Mouse (Mus musculus): ENCODE measurements around the gene Cldn10. TPM values are rescaled to one million over a fixed set of nuclear protein-coding genes. Genes with fewer than 3 reads are reported as not detected.
A peak's percentile ranks its signal among the peaks of the same experiment; 100 is the strongest.
"Not testable (repeated sequence)": the region's sequence is repeated elsewhere in the genome, so short reads cannot be mapped to it uniquely, and the experiment has no call there.

The Cldn10 gene
- polyA plus RNA-seq, 1 experiment: 0.16 TPM

DNA sequence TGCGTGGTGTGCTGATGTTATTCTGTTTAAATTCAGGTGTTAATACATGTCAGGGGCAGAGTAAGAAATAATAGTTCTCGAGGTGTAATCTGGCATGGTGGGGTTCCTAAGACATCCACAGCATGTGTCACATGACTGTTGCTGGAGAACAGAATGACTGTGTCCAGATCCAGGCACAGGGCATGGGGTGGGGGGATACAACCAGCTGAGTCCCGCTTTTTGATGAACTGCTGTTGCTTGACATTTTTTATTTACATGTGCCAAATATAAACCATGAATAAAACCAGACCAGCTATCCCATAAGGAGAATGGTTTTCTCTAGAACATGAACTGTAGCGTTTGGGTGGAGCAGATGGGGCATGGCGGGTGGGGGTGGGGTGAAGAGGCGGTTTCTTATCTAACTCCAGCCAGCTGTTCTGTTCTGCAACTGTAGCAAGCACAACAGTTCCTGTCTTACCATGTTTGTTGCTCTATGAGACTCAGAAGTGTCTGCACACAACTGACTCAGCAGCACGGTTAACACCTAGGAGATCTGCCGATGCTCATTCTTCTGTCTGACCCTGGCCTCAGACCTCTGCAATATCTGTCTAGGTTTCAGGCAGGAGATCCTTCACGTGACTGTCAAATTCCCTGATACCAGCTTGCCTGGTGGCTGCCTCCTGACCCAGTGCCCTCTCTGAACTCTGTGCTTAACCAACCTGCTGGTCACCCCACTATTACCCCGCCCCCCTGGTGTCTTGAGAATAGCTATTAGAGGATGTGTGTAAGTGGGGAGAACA, 8.4 kb downstream of the Cldn10 start:
- Histone ChIP-seq H3K36me3 (ENCODE audit: control insufficient read depth, insufficient read depth, low read length) (no peaks in the 10 kb centered on the region), H3K4me3 (ENCODE audit: control insufficient read depth, low read depth, low read length) (no peak overlapping the region), H3K27me3 (ENCODE audit: control insufficient read depth, insufficient read depth, low read length) (no peaks in the 10 kb centered on the region), H3K27ac (ENCODE audit: control insufficient read depth, insufficient read depth, low read depth, low read length) (no peak overlapping the region), H3K4me1 (ENCODE audit: control insufficient read depth, insufficient read depth, low read length) (no peaks in the 10 kb centered on the region)
- TF ChIP-seq CTCF (IDR thresholded peaks at IDR 0.05; ENCODE audit: control insufficient read depth, insufficient read depth, insufficient replicate concordance, low read depth, low read length): no peak
- no peak for TF ChIP-seq POLR2A (IDR thresholded peaks at IDR 0.05; ENCODE audit: control insufficient read depth, low read depth, low read length)

DNA sequence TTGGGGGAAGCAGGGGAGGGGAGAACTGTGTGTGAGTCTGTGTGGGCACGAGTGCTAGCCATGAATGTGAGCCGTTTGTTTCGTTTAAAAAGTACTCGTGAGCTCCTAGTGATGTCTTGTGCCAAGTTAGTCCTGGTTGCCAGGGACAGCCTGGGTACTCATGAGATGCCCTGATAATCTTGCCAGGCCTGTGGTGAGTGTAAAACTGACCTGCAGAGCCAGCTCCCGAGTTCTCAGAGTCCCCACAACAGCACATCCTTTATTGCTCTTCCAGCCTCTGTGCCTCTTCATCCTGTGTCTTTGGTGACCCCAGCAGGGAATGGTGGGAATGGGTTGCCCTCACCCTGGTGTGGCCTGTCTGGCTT, 9.0 kb downstream of the Cldn10 start:
- H3K27ac ChIP-seq (ENCODE audit: control insufficient read depth, insufficient read depth, low read depth, low read length): no peak overlapping the region
- H3K27me3 ChIP-seq (ENCODE audit: control insufficient read depth, insufficient read depth, low read length): no peaks in the 10 kb centered on the region
- no peak overlapping the region for H3K4me3 ChIP-seq (ENCODE audit: control insufficient read depth, low read depth, low read length)
- H3K36me3 ChIP-seq (ENCODE audit: control insufficient read depth, insufficient read depth, low read length): no peaks in the 10 kb centered on the region
- H3K4me1 ChIP-seq (ENCODE audit: control insufficient read depth, insufficient read depth, low read length): no peaks in the 10 kb centered on the region
- TF ChIP-seq POLR2A (IDR thresholded peaks at IDR 0.05; ENCODE audit: control insufficient read depth, low read depth, low read length) (no peak), CTCF (IDR thresholded peaks at IDR 0.05; ENCODE audit: control insufficient read depth, insufficient read depth, insufficient replicate concordance, low read depth, low read length) (no peak)

DNA sequence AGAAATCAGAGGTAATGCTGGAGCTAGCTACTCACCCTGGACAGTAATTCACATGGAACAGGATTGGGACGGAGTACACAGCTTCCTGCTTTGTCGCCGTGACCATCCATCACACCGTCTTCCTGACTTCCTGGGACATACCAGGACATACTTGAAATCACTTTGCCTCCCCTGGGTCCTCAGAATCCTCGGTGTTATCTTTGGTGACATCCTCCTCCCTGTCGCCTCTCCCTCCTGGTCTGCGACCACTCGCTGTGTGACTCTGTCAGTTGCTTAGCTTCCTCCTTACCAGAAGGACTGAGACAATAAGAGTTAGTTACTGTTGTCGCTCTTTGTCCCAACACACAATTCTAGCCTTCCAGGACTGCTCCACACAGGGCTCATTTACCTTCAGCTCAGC, 9.6 kb downstream of the Cldn10 start:
- Histone ChIP-seq H3K4me3 (ENCODE audit: control insufficient read depth, low read depth, low read length) (no peak overlapping the region), H3K27me3 (ENCODE audit: control insufficient read depth, insufficient read depth, low read length) (no peaks in the 10 kb centered on the region)
- no peak for TF ChIP-seq POLR2A (IDR thresholded peaks at IDR 0.05; ENCODE audit: control insufficient read depth, low read depth, low read length)
- TF ChIP-seq CTCF (IDR thresholded peaks at IDR 0.05; ENCODE audit: control insufficient read depth, insufficient read depth, insufficient replicate concordance, low read depth, low read length): no peak

DNA sequence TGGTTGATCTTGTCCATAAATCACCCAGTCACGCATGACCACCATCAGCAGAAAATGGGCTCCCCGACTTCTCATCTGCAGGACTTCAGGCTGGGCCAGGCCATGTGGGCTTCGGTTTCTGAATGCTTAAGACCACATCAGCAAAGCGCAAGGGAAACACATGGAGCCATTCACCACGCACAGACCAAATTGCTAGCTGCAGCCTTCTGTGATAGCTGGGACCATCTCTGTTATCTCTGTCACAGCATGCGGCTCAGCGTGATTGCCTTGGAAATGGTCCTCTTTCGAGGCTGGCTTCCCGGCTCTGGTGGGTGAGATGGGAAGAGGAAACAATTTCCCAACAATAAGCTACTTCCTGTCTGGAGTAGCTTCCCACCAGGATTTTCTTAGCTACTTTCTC, 12.2 kb downstream of the Cldn10 start:
- H3K27ac ChIP-seq (ENCODE audit: control insufficient read depth, insufficient read depth, low read depth, low read length): no peak overlapping the region
- H3K36me3 ChIP-seq (ENCODE audit: control insufficient read depth, insufficient read depth, low read length): no peaks in the 10 kb centered on the region
- TF ChIP-seq POLR2A (IDR thresholded peaks at IDR 0.05; ENCODE audit: control insufficient read depth, low read depth, low read length): no peak
- TF ChIP-seq CTCF (IDR thresholded peaks at IDR 0.05; ENCODE audit: control insufficient read depth, insufficient read depth, insufficient replicate concordance, low read depth, low read length): no peak
- H3K4me3 ChIP-seq (ENCODE audit: control insufficient read depth, low read depth, low read length): no peak overlapping the region
- H3K4me1 ChIP-seq (ENCODE audit: control insufficient read depth, insufficient read depth, low read length): peaks cover 3% of the 10 kb centered on the region; the same call in 1 of the 2 replicates
- no peaks in the 10 kb centered on the region for H3K27me3 ChIP-seq (ENCODE audit: control insufficient read depth, insufficient read depth, low read length)

More for the DNA sequence above, 9.6 kb downstream of the Cldn10 start:
- H3K4me1 ChIP-seq (ENCODE audit: control insufficient read depth, insufficient read depth, low read length): no peaks in the 10 kb centered on the region
- no peaks in the 10 kb centered on the region for H3K36me3 ChIP-seq (ENCODE audit: control insufficient read depth, insufficient read depth, low read length)
- H3K27ac ChIP-seq (ENCODE audit: control insufficient read depth, insufficient read depth, low read depth, low read length): no peak overlapping the region

DNA sequence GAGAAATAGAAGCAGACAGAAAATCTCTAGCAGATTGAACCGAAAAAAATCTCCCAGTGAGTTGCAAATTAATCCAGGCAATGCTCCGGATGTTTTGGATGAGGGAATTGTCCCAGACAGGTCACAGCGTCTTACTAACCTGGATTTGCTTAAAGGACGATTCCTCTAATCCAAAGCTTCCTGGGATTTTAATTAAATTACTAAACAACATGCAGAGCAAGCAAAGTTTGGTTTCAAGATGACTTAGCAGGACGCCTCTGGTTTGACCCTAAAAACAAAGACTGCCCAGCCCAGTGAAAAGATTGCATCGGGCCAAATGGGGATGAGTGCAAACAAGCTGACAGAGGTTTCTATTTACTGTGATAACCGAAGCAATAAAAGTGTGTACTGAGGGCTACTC, 16.2 kb downstream of the Cldn10 start:
- Histone ChIP-seq H3K4me3 (ENCODE audit: control insufficient read depth, low read depth, low read length) (no peak overlapping the region), H3K4me1 (ENCODE audit: control insufficient read depth, insufficient read depth, low read length) (peaks cover 3% of the 10 kb centered on the region; the same call in 1 of the 2 replicates), H3K36me3 (ENCODE audit: control insufficient read depth, insufficient read depth, low read length) (no peaks in the 10 kb centered on the region), H3K27me3 (ENCODE audit: control insufficient read depth, insufficient read depth, low read length) (no peaks in the 10 kb centered on the region), H3K27ac (ENCODE audit: control insufficient read depth, insufficient read depth, low read depth, low read length) (no peak overlapping the region)
- no peak for TF ChIP-seq POLR2A (IDR thresholded peaks at IDR 0.05; ENCODE audit: control insufficient read depth, low read depth, low read length)
- no peak for TF ChIP-seq CTCF (IDR thresholded peaks at IDR 0.05; ENCODE audit: control insufficient read depth, insufficient read depth, insufficient replicate concordance, low read depth, low read length)

DNA sequence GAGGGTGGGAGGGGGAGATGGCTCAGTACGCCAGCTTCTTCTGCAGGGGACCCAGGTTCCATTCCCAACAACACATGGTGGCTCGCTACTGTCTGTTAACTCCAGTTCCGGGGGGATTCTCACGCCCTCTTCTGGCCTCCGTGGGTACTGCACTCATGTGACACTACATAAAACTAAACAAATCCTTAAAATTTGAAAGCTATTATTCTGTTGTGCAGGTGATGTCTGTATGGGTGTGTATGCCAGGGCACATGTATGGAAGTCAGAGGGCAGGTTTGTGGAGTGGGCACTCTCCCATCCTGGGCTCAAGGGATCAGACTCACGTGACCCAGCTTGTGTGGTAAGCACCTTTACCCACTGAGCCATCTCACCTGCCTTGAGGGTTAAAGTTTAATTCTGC, 16.6 kb downstream of the Cldn10 start:
- Histone ChIP-seq H3K4me1 (ENCODE audit: control insufficient read depth, insufficient read depth, low read length) (peaks cover 3% of the 10 kb centered on the region; the same call in 1 of the 2 replicates), H3K4me3 (ENCODE audit: control insufficient read depth, low read depth, low read length) (no peak overlapping the region), H3K27me3 (ENCODE audit: control insufficient read depth, insufficient read depth, low read length) (no peaks in the 10 kb centered on the region), H3K27ac (ENCODE audit: control insufficient read depth, insufficient read depth, low read depth, low read length) (no peak overlapping the region), H3K36me3 (ENCODE audit: control insufficient read depth, insufficient read depth, low read length) (no peaks in the 10 kb centered on the region)
- TF ChIP-seq CTCF (IDR thresholded peaks at IDR 0.05; ENCODE audit: control insufficient read depth, insufficient read depth, insufficient replicate concordance, low read depth, low read length): peak; percentile 70; the same call in 1 of the 2 replicates
- TF ChIP-seq POLR2A (IDR thresholded peaks at IDR 0.05; ENCODE audit: control insufficient read depth, low read depth, low read length): no peak

DNA sequence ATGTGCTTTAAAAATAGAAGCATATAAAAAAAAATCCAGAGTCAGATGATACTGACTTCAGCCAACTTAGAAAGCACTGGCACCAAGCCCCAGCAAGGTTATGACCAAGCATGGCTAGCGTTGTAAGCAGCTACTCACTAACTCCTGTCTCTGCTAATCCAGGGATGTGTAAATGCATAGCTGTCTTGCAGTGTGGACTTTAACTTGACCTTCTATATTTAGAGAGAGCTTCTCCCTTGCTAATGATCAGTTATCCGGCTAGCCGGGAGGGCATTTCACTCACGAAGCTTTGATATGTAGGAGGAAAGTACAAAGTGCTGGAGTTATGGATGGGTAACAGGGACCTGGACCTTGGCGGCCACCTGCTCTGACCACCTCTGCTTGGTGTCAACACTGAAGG, 19.9 kb downstream of the Cldn10 start:
- Histone ChIP-seq H3K27me3 (ENCODE audit: control insufficient read depth, insufficient read depth, low read length) (no peaks in the 10 kb centered on the region), H3K27ac (ENCODE audit: control insufficient read depth, insufficient read depth, low read depth, low read length) (no peak overlapping the region), H3K4me3 (ENCODE audit: control insufficient read depth, low read depth, low read length) (no peak overlapping the region), H3K4me1 (ENCODE audit: control insufficient read depth, insufficient read depth, low read length) (peaks cover 3% of the 10 kb centered on the region; the same call in 1 of the 2 replicates), H3K36me3 (ENCODE audit: control insufficient read depth, insufficient read depth, low read length) (no peaks in the 10 kb centered on the region)
- TF ChIP-seq CTCF (IDR thresholded peaks at IDR 0.05; ENCODE audit: control insufficient read depth, insufficient read depth, insufficient replicate concordance, low read depth, low read length) (no peak), POLR2A (IDR thresholded peaks at IDR 0.05; ENCODE audit: control insufficient read depth, low read depth, low read length) (no peak)

DNA sequence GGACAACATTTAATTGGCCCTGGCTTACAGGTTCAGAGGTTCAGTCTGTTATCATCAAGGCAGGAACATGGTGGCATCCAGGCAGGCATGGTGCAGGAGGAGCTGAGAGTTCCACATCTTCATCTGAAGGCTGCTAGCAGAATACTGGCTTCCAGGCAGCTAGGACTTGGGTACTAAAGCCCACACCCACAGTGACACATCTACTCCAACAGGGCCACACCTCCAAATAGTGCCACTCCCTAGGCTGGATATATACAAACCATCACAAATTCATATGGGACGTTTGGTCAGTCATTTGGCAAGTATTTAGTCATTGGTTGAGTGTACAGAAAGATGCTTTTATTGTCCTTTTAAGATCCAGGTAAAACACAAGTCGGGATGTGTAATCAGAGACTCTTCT, 20.5 kb downstream of the Cldn10 start:
- not testable (repeated sequence) for H3K27me3 ChIP-seq (ENCODE audit: control insufficient read depth, insufficient read depth, low read length)

More for the DNA sequence above, 20.5 kb downstream of the Cldn10 start:
- H3K36me3 ChIP-seq (ENCODE audit: control insufficient read depth, insufficient read depth, low read length); H3K27ac ChIP-seq (ENCODE audit: control insufficient read depth, insufficient read depth, low read depth, low read length); H3K4me1 ChIP-seq (ENCODE audit: control insufficient read depth, insufficient read depth, low read length); H3K4me3 ChIP-seq (ENCODE audit: control insufficient read depth, low read depth, low read length): not testable (repeated sequence)
